Mouse (Mus musculus) left cerebral cortex, postnatal 14 days (tissue): Measurements from ENCODE around the gene Htr6. TPM values are rescaled to one million over a fixed set of nuclear protein-coding genes. Genes with fewer than 3 reads are reported as not detected.

Source experiments
- DNase-seq, 2 experiments: peaks; one replicate each; pipeline ENCODE4 v3.0.0; 2021 to 2022; ENCODE audit warnings: low spot score in 2 of 2, mixed read lengths in 1 of 2
- intact Hi-C: fragments of 180-260 bp; cut with DNase I; formaldehyde crosslinking; loops from one replicate; pipeline ENCODE4 v1.15.1; 2025
- long read RNA-seq, 2 experiments: library from polyadenylated mRNA; stranded (forward); transcript quantifications; one replicate each; pipeline ENCODE4 v2.0.0; 2021
- total RNA-seq, 2 experiments: library from RNA; stranded (reverse); gene quantifications; 2 replicates each; pipeline ENCODE4 v1.2.3; 2021

Htr6 gene
- total RNA-seq = 1 to 10 TPM; 5.4 to 6.2 TPM
- long read RNA-seq, experiment 1, partial matches to known transcripts = 2 of 2 reads
- long read RNA-seq, experiment 1, other reads (novel, unspliced or antisense) = 0 of 2 reads
- long read RNA-seq, experiment 2 = 0 reads

DNA sequence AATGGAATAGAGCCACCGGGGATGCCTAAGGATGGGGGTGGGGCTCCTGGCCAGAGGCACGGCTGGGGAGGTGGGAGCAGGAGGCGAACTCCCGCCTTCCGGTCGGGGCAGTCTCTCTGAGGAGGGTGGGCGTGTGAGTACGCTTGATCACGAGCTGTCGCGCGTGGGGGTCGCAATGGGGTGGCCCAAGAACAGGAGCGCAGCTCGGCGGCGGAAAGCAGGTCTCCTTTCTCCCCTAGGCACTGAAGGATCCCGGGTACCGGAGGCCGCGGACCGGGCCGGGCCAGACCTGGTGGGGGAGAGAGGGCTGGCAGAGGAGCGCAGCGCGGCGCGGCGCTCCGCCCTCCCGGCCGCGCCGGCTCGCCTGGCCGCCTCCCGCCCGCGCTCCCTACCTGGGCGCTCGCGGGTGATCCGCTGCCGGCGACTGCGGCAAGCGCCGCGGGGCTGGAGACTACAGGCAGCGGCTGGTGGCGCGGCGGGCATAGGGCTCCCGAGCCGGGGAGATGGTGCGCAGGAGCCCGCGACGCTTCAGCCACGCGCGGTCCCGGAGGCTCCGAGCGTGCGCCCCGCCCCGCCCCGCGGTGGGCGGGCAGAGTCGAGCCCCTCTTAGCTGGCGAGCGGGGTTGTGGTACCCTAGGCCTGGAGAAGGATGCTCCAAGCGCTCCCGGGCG is at the start of gene Htr6:
Htr6 (minus strand) TSS at position 530 of the 671 bp plus-strand sequence.
- intact Hi-C loops = loop anchor here (5.0 kb wide), 1 partner anchor 38 kb away; no protein-coding TSS in a partner anchor

GRCm38 (mm10) chr4:139124940-139125339 is 49.6 kb upstream of the Htr6 start:
- intact Hi-C loops = no loop called here
- no peak for DNase-seq

More for the DNA sequence above, at the start of gene Htr6:
- DNase-seq = no peak

- intact Hi-C loops = no loop called here
- no peak for DNase-seq
These were observed 47.2 kb upstream of the Htr6 start for GRCm38 (mm10) chr4:139122557-139122956.

DNA sequence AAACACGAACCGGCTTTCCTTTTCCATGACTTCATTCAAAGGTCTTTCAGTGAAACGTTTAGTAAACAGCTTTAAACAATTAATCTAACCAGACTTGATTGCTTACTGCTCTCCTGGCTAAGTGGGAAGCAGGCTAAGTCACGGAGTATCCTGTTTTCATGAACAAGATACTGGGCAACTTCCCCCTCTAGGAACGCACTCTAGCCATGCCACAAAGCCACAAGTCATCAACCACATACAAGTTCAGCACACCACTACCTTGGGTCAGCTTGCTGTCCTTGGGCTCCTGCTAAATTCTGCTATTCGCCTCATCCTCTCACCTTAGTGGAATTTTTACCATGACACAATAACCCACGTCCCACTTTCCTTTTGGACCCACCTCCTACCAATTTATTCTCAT is 45.6 kb upstream of the Htr6 start:
- intact Hi-C loops = no loop called here
- DNase-seq = no peak

DNA sequence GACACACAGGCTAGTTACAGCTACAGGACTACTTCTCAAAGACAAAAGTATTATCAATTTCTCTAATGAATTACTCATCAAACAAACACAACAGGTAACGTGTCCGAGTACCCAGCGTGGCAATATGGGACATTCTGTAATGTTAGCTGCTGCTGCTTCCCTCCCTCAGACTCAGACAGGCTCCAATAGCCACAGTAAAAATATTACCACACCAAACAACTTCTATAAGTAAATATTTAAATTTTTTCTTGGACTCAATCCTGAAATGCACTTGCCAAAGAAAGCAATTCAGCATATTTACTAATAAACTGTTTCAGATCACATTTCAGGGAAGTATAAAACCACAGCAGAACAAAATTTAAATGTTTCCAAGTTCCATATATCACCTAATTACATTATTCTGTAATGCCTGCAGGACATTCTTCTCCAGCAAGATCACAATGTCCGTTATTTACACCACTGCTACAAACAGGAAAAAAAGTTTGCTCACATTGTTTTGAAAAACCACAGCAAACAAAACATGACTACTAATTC is 45.0 kb upstream of the Htr6 start:
- intact Hi-C loops = no loop called here
- no peak for DNase-seq

- intact Hi-C loops = no loop called here
- DNase-seq = no peak
These were observed 41.1 kb upstream of the Htr6 start for GRCm38 (mm10) chr4:139116356-139117063.

DNA sequence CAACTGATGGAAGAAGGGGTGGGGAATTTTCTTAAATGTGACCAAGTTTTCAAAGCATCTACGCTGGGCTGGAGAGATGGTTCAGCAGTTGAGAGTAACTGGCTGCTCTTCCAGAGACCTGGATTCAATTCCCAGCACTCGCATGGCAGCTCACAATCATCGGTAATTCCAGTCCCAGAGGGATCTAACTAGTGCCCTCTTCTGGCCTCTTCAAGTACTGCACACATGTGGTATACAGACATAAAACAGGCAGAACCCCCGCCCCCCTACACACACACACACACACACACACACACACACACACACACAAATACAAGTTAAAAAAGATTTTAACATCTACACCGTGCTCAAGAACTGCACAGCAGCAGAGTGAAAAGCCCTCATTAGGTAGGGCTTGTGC is 40.4 kb upstream of the Htr6 start:
- no peak for DNase-seq
- intact Hi-C loops = no loop called here

DNA sequence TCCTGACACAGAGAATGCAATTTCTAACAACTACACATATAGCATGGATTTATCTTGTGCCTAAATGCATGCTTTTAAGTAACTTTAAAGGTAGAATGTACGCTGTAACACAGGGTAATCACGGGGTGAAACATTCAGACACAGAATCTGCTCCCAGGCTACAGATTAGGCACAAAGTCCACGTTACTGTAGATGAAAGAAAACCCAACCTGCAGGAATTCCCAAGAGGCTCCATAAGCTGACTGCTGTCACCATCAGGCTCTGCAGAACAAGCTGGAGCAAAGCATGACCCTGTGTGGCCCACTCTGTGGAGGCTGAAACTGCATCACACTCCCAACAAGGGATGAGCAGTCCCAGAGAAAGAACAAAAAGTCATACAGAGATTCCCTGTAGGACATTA is 37.1 kb upstream of the Htr6 start:
- intact Hi-C loops = no loop called here
- no peak for DNase-seq

GRCm38 (mm10) chr4:139111421-139111820 is 36.1 kb upstream of the Htr6 start:
- intact Hi-C loops = no loop called here

GRCm38 (mm10) chr4:139110858-139111257 is 35.5 kb upstream of the Htr6 start:
- intact Hi-C loops = no loop called here
- no peak for DNase-seq

More at GRCm38 (mm10) chr4:139111421-139111820, 36.1 kb upstream of the Htr6 start:
- DNase-seq = no peak

DNA sequence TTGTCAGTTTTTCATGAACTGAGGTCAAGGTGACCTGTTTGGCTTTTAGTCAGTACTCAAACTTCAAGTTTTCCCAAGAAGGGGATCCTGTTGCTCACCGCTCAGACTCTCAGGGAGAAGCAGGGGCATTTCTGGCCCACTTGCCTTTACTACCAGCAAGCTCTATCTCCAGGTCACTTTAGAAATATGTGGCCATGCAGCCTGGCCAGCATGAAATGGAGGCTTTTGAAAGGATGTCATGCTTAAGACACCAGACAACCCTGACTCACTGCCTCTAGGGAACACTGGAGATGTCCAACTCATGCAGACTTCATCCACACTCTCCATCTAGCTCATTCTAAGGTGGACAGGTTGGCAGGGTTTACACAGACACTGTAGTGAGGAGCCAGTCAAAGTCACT is 30.1 kb upstream of the Htr6 start:
- intact Hi-C loops = no loop called here
- no peak for DNase-seq

GRCm38 (mm10) chr4:139101546-139101945 is 26.2 kb upstream of the Htr6 start:
- no peak for DNase-seq
- intact Hi-C loops = no loop called here

DNA sequence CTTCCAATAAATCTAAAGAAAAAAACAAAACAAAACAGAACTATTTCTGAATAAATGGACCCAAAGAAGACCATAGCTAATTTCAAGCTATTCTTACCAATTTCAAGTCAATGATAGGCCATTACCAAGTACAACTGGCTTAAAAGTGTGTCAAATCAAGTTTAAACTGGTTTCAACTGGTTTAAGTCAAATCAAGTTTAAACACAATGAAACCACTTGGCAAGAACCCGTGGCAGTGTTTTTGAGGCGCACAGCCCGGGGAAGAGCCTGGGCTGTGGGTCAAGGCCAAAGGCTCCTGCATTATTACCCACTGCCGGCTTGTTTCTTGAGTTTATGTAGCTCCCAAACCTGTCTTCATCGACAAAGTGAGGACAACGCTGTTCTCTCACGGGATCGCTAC is 25.0 kb upstream of the Htr6 start:
- DNase-seq = no peak
- intact Hi-C loops = no loop called here

- intact Hi-C loops = loop anchor here (10.0 kb wide), 1 partner anchor 159 kb away; no protein-coding TSS in a partner anchor
- DNase-seq = no peak
These were observed 20.8 kb upstream of the Htr6 start for GRCm38 (mm10) chr4:139096201-139096600.

DNA sequence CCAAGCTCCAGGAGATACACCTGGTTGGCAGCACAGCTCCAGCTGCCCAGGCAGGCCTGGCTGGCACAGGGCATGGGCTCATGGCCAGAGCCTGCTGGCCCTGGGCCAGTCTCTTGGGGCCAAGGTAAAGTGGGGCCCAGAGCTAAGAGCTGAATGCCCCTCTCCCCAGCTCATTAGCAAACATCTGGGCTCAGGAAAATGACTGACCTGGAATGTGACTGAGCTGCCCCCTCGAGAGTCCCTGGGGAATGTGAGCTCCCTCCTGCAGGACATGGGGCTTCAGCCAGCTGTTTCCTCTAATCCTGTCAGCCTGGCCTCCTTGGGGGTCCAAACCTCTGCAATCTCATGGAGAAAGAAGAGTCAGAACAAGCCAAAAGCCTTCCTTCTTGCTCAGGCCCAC is 20.0 kb upstream of the Htr6 start:
- DNase-seq = no peak
- intact Hi-C loops = loop anchor here (10.0 kb wide), 1 partner anchor 159 kb away; no protein-coding TSS in a partner anchor

GRCm38 (mm10) chr4:139093196-139093530 is 17.8 kb upstream of the Htr6 start:
- no peak for DNase-seq
- intact Hi-C loops = loop anchor here (10.0 kb wide), 1 partner anchor 162 kb away; no protein-coding TSS in a partner anchor

DNA sequence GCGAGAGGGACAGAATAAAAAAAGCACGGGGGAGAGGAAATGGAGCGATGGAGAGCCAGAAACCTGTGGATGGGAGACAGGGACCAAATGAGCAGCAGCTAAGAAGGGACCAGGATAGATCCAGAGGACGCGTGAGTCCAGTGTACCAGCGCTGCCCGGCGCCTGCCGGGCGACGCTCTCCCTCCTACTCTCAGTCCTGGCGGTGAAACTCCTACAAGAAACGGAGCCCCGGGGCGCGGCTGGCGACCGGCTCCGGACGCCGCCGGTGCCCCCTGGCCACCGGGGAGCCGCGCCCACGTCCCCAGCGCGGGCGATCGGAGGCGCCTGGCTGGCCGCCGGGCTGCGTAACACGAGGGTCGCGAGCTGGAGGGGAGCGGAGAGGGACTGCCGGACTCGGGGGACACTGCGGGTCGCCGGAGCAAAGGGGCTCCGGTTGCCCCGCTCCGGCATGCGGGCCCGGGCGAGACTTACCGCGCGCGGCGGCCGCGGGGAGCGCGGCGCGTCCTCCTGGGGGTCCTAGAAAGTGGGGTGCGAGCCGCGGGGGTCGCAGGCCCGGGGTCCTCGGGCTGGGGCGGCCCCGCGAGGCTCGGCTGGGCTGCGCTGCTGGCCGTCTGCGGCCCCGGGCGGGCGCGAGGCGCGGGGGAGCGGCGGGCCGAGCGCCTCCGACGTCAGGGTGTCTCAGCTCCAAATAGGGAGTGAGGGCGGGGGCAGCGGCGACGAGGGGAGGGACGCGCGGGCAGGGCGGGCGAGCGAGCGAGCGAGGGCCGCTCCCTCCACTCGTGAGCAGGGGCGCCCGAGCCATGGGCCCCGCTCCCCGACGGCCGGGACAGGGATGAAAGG is 17.2 kb upstream of the Htr6 start, which contains the start of gene Nbl1:
Nbl1 (minus strand) TSS at position 638 of the 840 bp plus-strand sequence.
- intact Hi-C loops = loop anchor here (10.0 kb wide), 1 partner anchor 162 kb away; no protein-coding TSS in a partner anchor
- DNase-seq = no peak

GRCm38 (mm10) chr4:139091478-139092355 is 16.3 kb upstream of the Htr6 start:
- intact Hi-C loops = loop anchor here (10.0 kb wide), 1 partner anchor 163 kb away; no protein-coding TSS in a partner anchor
- DNase-seq = no peak
